Mouse (Mus musculus): Measurements from ENCODE around the gene Olfr1122.

GRCm38 (mm10) chr2:87437731-87438130 is 52.1 kb downstream of the Olfr1122 start:
- TF ChIP-seq GATA1 (IDR thresholded peaks at IDR 0.05; ENCODE audit: low read depth, low read length) (no peak), EP300 (IDR thresholded peaks at IDR 0.05; ENCODE audit: low read depth in 1 of 2, low read length in 2 of 2) (no peak), BHLHE40 (IDR thresholded peaks at IDR 0.05; ENCODE audit: borderline replicate concordance, low read depth, low read length) (no peak), CHD1 (IDR thresholded peaks at IDR 0.05; ENCODE audit: low read depth, low read length) (no peak), POLR2AphosphoS5 (IDR thresholded peaks at IDR 0.05; ENCODE audit: borderline replicate concordance, low read depth, low read length) (no peak), RCOR1 (IDR thresholded peaks at IDR 0.05; ENCODE audit: low read depth, low read length) (no peak)
